Mouse (Mus musculus) bone marrow macrophage, adult 2 months (primary cell): ENCODE measurements around the gene 1700001P01Rik. TPM values are rescaled to one million over a fixed set of nuclear protein-coding genes. Genes with fewer than 3 reads are reported as not detected.

ENCODE experiments used
- H3K27ac ChIP-seq: 2 replicates; pipeline ENCODE4 v1.5.1; 2012; ENCODE audit warnings: low read depth, low read length; ENCODE audit not compliant: insufficient read depth
- H3K4me1 ChIP-seq: 2 replicates; pipeline ENCODE4 v1.6.1; 2012; ENCODE audit warnings: low read length; ENCODE audit not compliant: control insufficient read depth, insufficient read depth
- H3K4me3 ChIP-seq: 2 replicates; pipeline ENCODE4 v1.5.1; 2012; ENCODE audit warnings: mild to moderate bottlenecking, low read length, moderate library complexity; ENCODE audit not compliant: insufficient read depth
- CTCF ChIP-seq: IDR thresholded peaks from 2 replicates; pipeline ENCODE4 v1.5.1; 2012; ENCODE audit warnings: low read depth, mild to moderate bottlenecking, low read length, moderate library complexity
- POLR2A ChIP-seq: IDR thresholded peaks from 2 replicates; pipeline ENCODE4 v1.6.1; 2012; ENCODE audit warnings: mild to moderate bottlenecking, low read depth, low read length, borderline replicate concordance
- polyA plus RNA-seq: library from polyadenylated mRNA; stranded (reverse); fragments of >200 nt; gene quantifications from 2 replicates; pipeline ENCODE4 v1.2.4, GENCODE M21; 2012; ENCODE audit not compliant: missing spikeins, insufficient read depth, insufficient read length

1700001P01Rik gene
- polyA plus RNA-seq = not detected in 2 replicates

GRCm38 (mm10) chr11:97775808-97776496 lies at the start of gene 1700001P01Rik:
Gene 1700001P01Rik (minus strand): TSS chr11:97775918.
- Histone ChIP-seq H3K4me3 (no peak within 1 kb of the TSS), H3K27ac (no peak within 1 kb of the TSS), H3K4me1 (peaks cover 10% of the 10 kb centered on the region; the same call in 1 of the 2 replicates)
- TF ChIP-seq POLR2A (no peak), CTCF (no peak)

GRCm38 (mm10) chr11:97825295-97825694 lies 49.6 kb upstream of the 1700001P01Rik start:
- Histone ChIP-seq H3K27ac (peak overlapping the region; percentile 100), H3K4me1 (peaks cover 80% of the 10 kb centered on the region), H3K4me3 (no peak overlapping the region)
- TF ChIP-seq CTCF (no peak), POLR2A (no peak)

GRCm38 (mm10) chr11:97824895-97825294 lies 49.2 kb upstream of the 1700001P01Rik start:
- Histone ChIP-seq H3K4me3 (no peak overlapping the region), H3K4me1 (peaks cover 80% of the 10 kb centered on the region), H3K27ac (peak overlapping the region; percentile 100)
- no peak for TF ChIP-seq CTCF
- TF ChIP-seq POLR2A = no peak

DNA sequence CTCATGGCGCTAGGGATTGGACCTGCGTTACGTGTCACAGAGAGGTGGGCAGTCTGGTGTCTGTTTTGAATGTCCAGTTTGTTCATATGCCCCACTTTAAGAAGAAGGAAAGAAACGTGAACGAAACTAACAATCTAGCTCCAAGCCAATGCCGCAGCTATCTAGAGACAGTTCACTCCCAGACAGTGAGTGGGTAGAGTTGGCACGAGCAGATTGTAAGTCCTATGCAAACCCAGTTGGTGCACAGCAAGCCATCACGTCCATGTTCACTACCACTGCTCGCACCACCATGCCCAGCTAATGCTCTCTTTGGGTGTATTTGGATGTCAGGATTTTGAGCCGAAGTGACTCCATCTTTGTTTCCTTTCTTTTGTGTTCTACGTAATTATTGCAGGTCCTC lies 48.5 kb upstream of the 1700001P01Rik start:
- Histone ChIP-seq H3K4me1 (peaks cover 79% of the 10 kb centered on the region), H3K27ac (peak overlapping the region; percentile 100), H3K4me3 (no peak overlapping the region)
- TF ChIP-seq POLR2A (no peak), CTCF (no peak)

- TF ChIP-seq CTCF (no peak), POLR2A (no peak)
- peaks cover 80% of the 10 kb centered on the region for H3K4me1 ChIP-seq
- no peak overlapping the region for H3K27ac ChIP-seq
Measured at GRCm38 (mm10) chr11:97822840-97823603, 47.3 kb upstream of the 1700001P01Rik start.

GRCm38 (mm10) chr11:97821401-97822064 lies 45.8 kb upstream of the 1700001P01Rik start:
- Histone ChIP-seq H3K4me1 (peaks cover 79% of the 10 kb centered on the region), H3K27ac (peak overlapping the region; percentile 33)

More at GRCm38 (mm10) chr11:97822840-97823603, 47.3 kb upstream of the 1700001P01Rik start:
- no peak overlapping the region for H3K4me3 ChIP-seq

GRCm38 (mm10) chr11:97820840-97821239 lies 45.1 kb upstream of the 1700001P01Rik start:
- TF ChIP-seq POLR2A = no peak
- no peak for TF ChIP-seq CTCF
- Histone ChIP-seq H3K4me3 (no peak overlapping the region), H3K27ac (peak overlapping the region; percentile 30)

More at GRCm38 (mm10) chr11:97821401-97822064, 45.8 kb upstream of the 1700001P01Rik start:
- H3K4me3 ChIP-seq = no peak overlapping the region
- TF ChIP-seq CTCF = no peak
- TF ChIP-seq POLR2A = no peak

DNA sequence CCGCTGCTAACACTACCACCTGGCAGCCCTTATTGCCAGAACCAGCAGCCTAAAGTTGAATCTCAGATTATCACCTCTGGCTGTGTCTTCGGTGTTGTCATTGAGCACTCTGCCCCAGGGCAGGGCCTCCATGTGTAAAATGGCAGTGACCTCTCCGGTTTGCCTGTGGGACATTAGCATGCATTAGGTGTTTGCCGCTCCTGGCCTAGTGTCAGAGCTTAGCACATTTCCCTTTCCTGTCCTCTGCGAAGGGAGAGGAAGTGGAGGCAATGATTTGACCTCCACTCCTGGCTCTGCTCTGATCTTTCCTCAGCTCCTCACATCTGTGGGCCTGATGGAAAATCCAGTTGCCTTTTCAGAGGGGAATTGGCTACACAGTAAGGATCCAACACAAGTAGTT lies 44.2 kb upstream of the 1700001P01Rik start:
- H3K27ac ChIP-seq = peak overlapping the region; percentile 39
- H3K4me1 ChIP-seq = peaks cover 64% of the 10 kb centered on the region
- H3K4me3 ChIP-seq = no peak overlapping the region
- no peak for TF ChIP-seq POLR2A

More at GRCm38 (mm10) chr11:97820840-97821239, 45.1 kb upstream of the 1700001P01Rik start:
- H3K4me1 ChIP-seq = peaks cover 73% of the 10 kb centered on the region

GRCm38 (mm10) chr11:97819102-97819501 lies 43.4 kb upstream of the 1700001P01Rik start:
- Histone ChIP-seq H3K4me1 (peaks cover 56% of the 10 kb centered on the region), H3K27ac (peak overlapping the region; percentile 32; the same call in 1 of the 2 replicates), H3K4me3 (no peak overlapping the region)
- TF ChIP-seq CTCF (no peak), POLR2A (no peak)
